Mouse (Mus musculus) bone marrow, adult 2 months (tissue): Measurements from ENCODE around the gene Ttc33. TPM values are rescaled to one million over a fixed set of nuclear protein-coding genes. Genes with fewer than 3 reads are reported as not detected.

Source experiments
- H3K27ac ChIP-seq: fragments of 200-500 bp; 2 replicates; pipeline ENCODE4 v1.5.1; 2012; ENCODE audit warnings: low read depth, mild to moderate bottlenecking, control low read depth, inconsistent platforms, low read length; ENCODE audit not compliant: control insufficient read depth, poor library complexity, insufficient read depth
- H3K4me1 ChIP-seq: fragments of 200-500 bp; 2 replicates; pipeline ENCODE4 v1.6.1; 2011; ENCODE audit warnings: low read length; ENCODE audit not compliant: control insufficient read depth, insufficient read depth
- H3K4me3 ChIP-seq: fragments of 200-500 bp; replicated peaks from 2 replicates; pipeline ENCODE3; 2011; ENCODE audit warnings: mild to moderate bottlenecking, low read depth, low read length, control low read depth; ENCODE audit not compliant: control insufficient read depth
- CTCF ChIP-seq: fragments of 200-500 bp; IDR thresholded peaks from 2 replicates; pipeline ENCODE4 v1.5.1; 2011; ENCODE audit warnings: low read length, control low read depth; ENCODE audit not compliant: control insufficient read depth, insufficient read depth
- POLR2A ChIP-seq: fragments of 200-500 bp; IDR thresholded peaks from 2 replicates; pipeline ENCODE4 v1.6.1; 2011; ENCODE audit warnings: low read depth, mild to moderate bottlenecking, control low read depth, low read length, borderline replicate concordance; ENCODE audit not compliant: control insufficient read depth
- WGBS: fragments of 180-500 bp; shearing (Covaris S2); methylation state at CpG from one replicate; pipeline ENCODE4 v1.1.7; 2018; 5-methylcytosine and 5-hydroxymethylcytosine counted together
- polyA plus RNA-seq: library from polyadenylated mRNA; stranded (reverse); fragments of >200 nt; gene quantifications from 2 replicates; pipeline ENCODE4 v1.2.4, GENCODE M21; 2011; ENCODE audit warnings: low replicate concordance; ENCODE audit not compliant: missing spikeins, insufficient read depth, insufficient read length

The Ttc33 gene
- polyA plus RNA-seq, 1 experiment = 10.6 TPM

DNA sequence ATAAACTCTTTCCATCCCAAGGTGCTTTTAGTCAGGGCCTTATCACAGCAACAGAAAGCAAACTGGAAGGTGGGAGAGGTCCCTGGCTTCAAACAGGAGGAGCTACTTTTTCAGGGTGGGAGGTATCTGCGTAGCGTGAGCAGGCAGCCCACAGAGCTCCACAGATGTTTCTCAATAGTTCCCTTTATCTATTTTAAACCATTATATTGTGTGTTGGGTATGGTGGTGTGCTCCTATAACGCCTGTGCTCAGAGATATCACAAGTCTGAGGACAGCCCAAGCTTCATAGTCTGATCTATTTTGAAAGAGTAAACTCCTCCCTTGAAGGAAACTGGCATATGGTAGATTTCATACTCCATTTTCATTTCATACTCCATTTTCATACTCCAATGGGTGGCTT, 75.7 kb downstream of the Ttc33 start:
- TF ChIP-seq POLR2A (no peak), CTCF (no peak)

DNA sequence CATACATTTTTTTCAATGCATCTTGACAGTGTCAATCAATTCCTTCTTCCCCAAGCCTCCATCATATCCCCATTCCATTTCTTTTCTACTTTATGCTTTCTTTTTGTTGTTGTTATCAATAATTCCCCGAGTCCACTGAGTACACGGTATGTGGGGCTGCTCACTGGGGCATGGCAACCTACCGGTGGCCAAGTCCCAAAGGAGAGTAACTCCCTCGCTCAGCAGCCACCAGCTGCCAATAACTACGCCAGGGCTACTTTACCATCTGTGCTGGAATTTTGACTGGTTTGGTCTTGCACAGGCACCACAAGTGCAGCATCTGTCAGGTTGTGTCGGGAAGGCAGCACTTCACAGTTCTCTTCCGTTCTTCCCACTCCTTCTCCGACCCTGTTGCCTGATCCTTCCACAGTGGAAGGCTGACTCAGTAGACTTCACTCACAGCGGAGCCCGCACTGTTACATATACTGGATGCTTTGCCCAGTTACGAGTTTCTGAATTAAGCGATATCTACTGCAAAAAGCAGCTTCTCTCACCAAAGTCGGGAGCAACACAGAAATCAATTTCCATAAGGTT, 76.9 kb downstream of the Ttc33 start:
- WGBS = 73% methylated on average over 13 of the region's 13 CpGs
- H3K4me1 ChIP-seq = peaks cover 7% of the 10 kb centered on the region; the same call in 1 of the 2 replicates
- TF ChIP-seq CTCF (no peak), POLR2A (no peak)
- H3K27ac ChIP-seq = 0 out of 2 replicates have a peak overlapping the region, but pooled peaks have one; percentile 12
- no peak overlapping the region for H3K4me3 ChIP-seq

More for the DNA sequence above, 75.7 kb downstream of the Ttc33 start:
- no peak overlapping the region for H3K27ac ChIP-seq
- no peak overlapping the region for H3K4me3 ChIP-seq
- H3K4me1 ChIP-seq = peaks cover 7% of the 10 kb centered on the region; the same call in 1 of the 2 replicates
- WGBS = 4% methylated on average over 3 of the region's 3 CpGs

- H3K4me3 ChIP-seq = peak overlapping the region; percentile 3
- peaks cover 7% of the 10 kb centered on the region; the same call in 1 of the 2 replicates for H3K4me1 ChIP-seq
- WGBS = 10% methylated on average over 10 of the region's 10 CpGs
- no peak for TF ChIP-seq CTCF
- TF ChIP-seq POLR2A = no peak
- peak overlapping the region; percentile 58 for H3K27ac ChIP-seq
Measured at GRCm38 (mm10) chr15:5262874-5263504, 77.7 kb downstream of the Ttc33 start.

DNA sequence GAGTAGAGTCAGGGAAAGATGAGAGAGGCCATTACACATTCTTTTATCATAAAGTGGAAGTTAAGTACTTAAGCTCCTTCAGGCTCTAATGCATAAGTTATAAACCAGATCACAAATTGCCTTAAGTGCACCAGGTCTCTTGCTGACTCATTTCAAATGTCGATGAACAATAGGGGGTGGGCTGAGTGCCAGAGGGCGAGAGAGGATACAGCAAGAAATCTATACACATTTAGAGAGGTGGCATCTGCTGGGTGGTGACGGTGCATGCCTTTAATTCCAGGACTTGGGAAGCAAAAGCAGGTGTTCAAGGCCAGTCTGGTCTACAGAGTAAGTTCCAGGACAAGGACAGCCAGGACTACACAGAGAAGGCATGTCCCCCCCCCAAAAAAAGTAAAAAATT, 80.8 kb downstream of the Ttc33 start:
- H3K4me1 ChIP-seq = peaks cover 5% of the 10 kb centered on the region; the same call in 1 of the 2 replicates
- H3K4me3 ChIP-seq = no peak overlapping the region
- WGBS = 73% methylated on average over 3 of the region's 3 CpGs
- no peak for TF ChIP-seq POLR2A
- TF ChIP-seq CTCF = no peak
- H3K27ac ChIP-seq = no peak overlapping the region

Other genes starting within 250 kb of the Ttc33 start
- not detected in 2 replicates for gene C7, start 121.8 kb upstream of the Ttc33 start, polyA plus RNA-seq
- gene Card6, start 77.0 kb upstream of the Ttc33 start, polyA plus RNA-seq = 1.3 and 2.1 TPM in 2 replicates
- gene Rpl37, start 68.9 kb upstream of the Ttc33 start, polyA plus RNA-seq = 478 and 809 TPM in 2 replicates
- 6.0 and 9.1 TPM in 2 replicates for gene Prkaa1, start 41.7 kb upstream of the Ttc33 start, polyA plus RNA-seq
- 2.3 and 3.5 TPM in 2 replicates for gene Ptger4, start 58.7 kb downstream of the Ttc33 start, polyA plus RNA-seq